Mouse (Mus musculus): ENCODE measurements around the gene Gm49333. TPM values are rescaled to one million over a fixed set of nuclear protein-coding genes. Genes with fewer than 3 reads are reported as not detected.

Gm49333 gene
- polyA plus RNA-seq (2017; shearing (Covaris generic)): not detected

DNA sequence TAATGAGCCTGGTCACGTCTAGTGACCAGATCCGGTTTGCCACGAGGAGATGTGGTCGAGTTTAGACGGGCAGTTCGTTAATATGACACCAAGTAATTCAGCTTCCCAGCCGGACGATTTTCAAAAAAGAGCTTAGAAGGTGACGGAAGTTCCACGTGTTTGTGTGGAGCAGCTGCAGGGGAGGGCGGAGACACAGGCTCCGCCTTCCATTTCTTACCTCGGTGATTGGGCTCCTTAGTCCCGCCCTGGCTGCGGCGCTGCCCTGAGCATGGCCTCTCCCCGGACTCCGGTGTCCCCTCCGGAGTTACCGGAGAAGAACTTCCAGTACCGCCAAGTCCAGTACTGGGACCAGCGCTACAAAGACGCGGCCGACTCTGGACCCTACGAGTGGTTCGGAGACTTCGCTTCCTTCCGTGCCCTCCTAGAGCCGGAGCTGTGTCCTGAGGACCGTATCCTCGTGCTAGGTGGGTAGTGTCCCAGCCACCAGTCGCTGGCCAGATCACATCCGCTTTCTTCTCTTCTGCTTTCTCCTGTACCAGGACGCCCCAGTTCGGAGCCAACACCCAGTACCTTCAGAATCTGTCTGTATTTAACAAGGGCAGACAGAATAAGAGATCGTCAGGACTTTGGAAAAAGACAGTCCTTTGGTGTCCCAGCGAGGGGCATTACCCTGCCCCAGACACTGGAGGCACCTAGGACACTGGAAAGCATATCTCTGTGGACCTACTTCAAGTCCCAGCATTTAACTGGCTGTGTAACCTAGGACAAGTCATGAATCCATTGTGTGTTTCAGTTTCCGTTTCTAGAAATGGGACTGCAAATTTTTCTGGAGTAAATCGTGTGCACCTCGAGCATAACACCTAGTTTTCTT, at the start of gene Gm49333, which contains the start of the genes Eef1akmt4 and Alg3:
TSS of gene Gm49333 (plus strand) at position 254 of the 871 bp plus-strand sequence.
TSS of gene Eef1akmt4 (plus strand) at position 237 of the 871 bp plus-strand sequence.
TSS of gene Alg3 (minus strand) at position 379 of the 871 bp plus-strand sequence.

DNA sequence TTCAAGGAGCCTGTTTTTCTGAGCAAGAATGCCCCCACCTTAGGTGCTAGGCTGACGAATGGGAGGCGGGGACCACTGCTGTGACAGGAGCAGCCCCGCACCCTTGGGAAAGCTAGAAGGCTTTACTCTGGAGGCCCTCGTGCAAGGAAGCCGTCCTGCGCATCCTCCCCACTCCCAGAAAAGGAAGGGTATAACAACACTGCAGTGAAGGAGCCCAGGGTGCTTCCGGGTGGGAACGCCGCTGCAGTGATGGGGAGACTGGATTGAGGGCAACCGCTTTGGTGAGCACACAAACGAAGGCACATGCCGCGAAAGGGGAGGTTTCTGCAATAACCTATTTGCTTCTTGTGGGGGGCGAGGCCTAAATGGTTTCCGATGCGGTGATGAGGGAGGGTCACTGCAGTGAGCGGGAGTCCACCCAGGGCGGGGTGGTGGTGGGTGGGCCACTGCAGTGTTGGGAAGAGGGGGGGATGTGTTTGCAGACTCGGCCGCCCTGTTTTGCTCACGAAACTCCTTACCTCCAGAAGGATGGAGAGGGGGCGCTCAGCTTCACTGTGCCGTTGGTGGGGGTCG, 22.0 kb upstream of the Gm49333 start, which contains the start of gene Vwa5b2:
TSS of gene Vwa5b2 (plus strand) at position 106 of the 573 bp plus-strand sequence.

DNA sequence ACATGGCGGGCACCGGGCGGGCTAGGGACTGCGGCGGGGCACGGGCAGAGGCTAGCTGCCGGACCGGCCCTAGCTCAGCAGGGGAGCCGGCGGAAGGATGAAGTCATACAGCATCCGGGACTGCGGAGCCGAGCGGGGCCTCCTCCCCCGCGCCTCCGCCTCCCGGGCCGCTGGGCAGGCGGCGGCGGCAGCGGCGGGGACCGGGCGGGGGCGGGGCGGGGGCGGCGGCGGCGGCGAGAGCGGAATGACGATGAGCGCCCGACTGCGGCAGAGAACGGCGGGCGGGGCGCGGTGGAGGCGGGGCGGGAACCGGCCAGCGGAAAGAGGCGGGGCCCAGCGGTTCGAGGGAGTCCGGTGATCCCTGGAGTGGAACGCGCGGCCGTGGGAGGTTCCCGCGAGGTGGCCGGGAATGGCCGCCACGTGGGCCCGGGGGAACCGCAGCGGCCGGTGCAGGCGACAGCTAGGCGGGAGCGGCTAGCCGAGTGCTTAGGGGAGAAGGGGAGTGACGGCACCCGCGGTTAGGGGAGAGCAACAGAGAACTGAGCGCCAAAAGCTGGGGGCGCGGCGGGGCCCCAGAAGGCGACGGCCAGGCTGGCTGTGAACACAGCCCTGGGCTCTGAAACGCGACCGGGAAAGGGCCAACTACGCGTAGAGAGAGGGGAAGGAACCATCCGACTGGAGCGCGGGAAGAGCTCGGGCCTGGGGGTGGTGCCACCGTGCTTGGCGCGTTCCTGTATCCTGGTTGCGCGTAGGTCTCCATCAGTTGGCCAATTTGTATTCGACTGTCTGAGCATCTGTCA, 10.0 kb downstream of the Gm49333 start, which contains the start of gene Camk2n2:
TSS of gene Camk2n2 (minus strand) at position 97 of the 800 bp plus-strand sequence.

DNA sequence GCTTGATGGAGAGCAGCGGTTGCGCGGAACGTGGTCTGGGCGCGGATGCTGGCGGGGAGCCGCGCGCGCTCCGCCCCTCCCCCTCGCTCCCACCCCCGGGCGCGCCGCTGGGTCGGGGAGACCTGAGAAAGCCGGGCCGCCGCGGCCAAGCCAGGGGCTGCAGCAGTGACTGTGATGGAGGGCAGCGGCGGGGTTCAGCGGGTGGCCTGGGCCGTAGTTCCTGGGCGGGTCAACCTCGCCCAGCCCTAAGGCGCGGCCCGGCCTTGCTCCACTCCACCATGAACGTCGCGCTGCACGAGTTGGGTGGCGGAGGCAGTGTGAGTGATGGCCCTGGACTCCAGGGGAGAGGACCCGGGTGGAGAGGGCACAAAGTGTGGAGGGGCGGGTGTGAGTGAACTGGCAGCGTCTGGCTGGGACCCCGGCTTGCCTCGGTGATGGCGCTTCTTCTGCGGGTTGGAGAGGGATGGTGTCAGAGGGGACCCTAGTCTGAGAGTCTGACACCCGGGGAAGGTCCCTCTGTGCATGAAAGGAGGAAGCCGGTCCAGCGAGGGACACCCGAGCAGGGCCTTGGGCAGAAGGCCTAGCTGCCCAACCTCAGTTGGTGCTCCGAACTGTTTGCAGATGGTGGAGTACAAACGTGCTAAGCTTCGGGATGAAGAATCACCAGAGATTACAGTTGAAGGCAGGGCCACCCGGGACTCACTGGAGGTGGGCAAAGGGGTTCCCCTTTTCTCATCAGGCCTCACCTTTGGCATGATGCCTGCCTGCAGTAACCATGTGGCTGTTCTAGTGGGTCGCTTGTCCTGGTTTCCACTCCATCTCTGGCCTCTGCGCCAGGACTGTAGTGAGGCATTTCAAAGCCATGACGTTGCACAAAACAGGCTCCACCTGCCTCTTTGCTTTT, 18.6 kb downstream of the Gm49333 start, which contains the start of gene Ece2:
TSS of gene Ece2 (plus strand) at position 98 of the 904 bp plus-strand sequence.

DNA sequence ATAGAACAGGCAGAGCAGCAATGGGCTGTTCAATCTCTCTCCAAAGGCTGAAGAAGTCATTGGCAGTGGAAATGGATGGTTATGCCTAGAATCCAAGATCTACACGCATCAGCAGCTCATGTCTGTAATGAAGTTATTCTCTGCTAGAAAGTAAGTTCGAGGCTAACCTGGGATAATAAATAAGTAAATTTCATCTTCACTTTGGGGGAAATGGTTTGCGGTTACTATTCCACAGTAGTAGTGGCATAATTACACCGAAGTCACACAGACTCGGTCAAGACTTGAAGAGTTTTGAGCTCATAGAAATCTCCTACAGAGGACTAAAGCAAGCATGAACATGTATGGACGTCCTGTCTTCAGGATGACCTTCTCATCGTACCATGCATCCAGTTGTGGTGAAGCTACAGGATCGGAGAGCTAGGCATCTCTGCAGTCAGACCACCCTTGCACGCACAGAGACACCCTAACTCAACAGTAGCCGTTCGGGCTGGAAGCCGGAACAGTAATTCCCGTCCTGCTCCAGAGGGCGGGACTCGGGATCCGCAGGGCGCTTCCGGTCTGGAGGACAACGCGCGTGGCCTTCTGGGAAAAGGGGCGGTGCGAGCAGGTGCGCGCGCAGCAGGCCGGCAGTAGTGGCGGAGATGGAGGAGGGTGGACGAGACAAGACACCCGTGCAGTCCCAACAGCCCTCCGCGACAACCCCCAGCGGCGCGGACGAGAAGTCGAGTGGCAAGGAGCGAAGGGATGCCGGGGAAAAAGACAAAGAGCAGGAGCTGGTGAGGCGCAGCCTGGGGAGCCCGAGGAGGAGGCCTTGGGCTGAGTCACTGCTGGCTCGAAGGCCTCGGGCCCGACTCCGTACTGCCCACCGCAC, 39.9 kb downstream of the Gm49333 start, which contains the start of gene Psmd2:
TSS of gene Psmd2 (plus strand) at position 577 of the 871 bp plus-strand sequence.

DNA sequence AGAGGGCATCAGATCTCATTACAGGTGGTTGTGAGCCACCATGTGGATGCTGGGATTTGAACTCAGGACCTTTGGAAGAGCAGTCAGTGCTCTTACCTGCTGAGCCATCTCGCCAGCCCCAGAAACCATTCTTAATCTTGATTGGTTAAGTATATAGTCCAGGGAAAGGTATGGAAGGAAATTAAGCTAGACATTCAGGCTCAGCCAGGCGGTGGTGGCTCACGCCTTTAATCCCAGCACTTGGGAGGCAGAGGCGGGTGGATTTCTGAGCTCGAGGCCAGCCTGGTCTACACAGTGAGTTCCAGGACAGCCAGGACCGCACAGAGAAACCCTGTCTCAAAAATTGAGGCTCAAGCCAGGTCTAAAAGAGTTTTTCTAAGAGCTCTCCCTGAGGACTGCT, 56.6 kb downstream of the Gm49333 start, which contains the start of gene Eif4g1:
TSS of gene Eif4g1 (plus strand) at position 301 of the 400 bp plus-strand sequence.

DNA sequence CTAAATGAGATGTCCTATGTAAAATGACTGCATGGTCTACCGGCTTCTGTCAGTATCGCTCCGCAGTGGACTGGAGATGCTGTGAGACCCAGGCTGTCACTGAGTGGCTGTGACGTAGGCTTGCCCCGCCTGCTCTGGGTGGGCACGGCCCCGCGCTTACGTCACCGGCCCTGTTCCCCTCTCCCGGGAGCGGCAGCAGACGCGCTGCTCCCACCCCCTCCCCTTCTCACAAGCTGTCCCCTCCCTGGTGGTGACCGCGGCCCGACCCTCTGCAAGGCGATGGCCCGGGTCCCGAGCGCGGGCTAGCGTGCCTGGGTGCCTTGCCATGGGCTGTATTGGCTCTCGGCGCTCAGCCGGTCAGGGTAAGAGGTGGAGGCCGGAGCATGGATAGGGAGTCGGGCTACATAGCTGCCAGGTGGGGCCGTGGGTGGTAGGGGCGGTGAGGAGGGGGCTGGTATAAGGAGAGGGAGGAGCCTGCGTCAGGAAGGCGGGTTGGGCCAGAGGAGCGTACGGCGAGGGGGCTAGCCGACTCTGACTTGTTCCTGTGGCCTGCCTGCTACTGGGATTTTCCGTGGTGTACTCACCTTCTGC, 81.8 kb downstream of the Gm49333 start, which contains the start of gene Fam131a:
TSS of gene Fam131a (plus strand) at position 131 of the 591 bp plus-strand sequence.

Other genes starting within 250 kb of the Gm49333 start
- gene Abcc5, start 185.2 kb upstream of the Gm49333 start, polyA plus RNA-seq (2017; shearing (Covaris generic)): 49.0 TPM
- 21.3 TPM for gene Eif2b5, start 112.8 kb upstream of the Gm49333 start, polyA plus RNA-seq (2017; shearing (Covaris generic))
- gene Dvl3, start 94.6 kb upstream of the Gm49333 start, polyA plus RNA-seq (2017; shearing (Covaris generic)): 5.8 TPM
- gene Ap2m1, start 76.1 kb upstream of the Gm49333 start, polyA plus RNA-seq (2017; shearing (Covaris generic)): 486 TPM
- gene Abcf3, start 63.0 kb upstream of the Gm49333 start, polyA plus RNA-seq (2017; shearing (Covaris generic)): 122 TPM
- 0.30 TPM for gene Vwa5b2, start 22.1 kb upstream of the Gm49333 start, polyA plus RNA-seq (2017; shearing (Covaris generic))
- gene Eef1akmt4, start within 50 bp of the Gm49333 start, polyA plus RNA-seq (2017; shearing (Covaris generic)): 16.9 TPM
- gene Alg3, start 125 bp downstream of the Gm49333 start, polyA plus RNA-seq (2017; shearing (Covaris generic)): 44.0 TPM
- not detected for gene Camk2n2, start 9.7 kb downstream of the Gm49333 start, polyA plus RNA-seq (2017; shearing (Covaris generic))
- gene Ece2, start 18.2 kb downstream of the Gm49333 start, polyA plus RNA-seq (2017; shearing (Covaris generic)): not detected
- gene Psmd2, start 40.0 kb downstream of the Gm49333 start, polyA plus RNA-seq (2017; shearing (Covaris generic)): 308 TPM
- gene Eif4g1, start 56.7 kb downstream of the Gm49333 start, polyA plus RNA-seq (2017; shearing (Covaris generic)): 165 TPM
- gene Fam131a, start 81.6 kb downstream of the Gm49333 start, polyA plus RNA-seq (2017; shearing (Covaris generic)): 1.2 TPM
- gene Polr2h, start 106.1 kb downstream of the Gm49333 start, polyA plus RNA-seq (2017; shearing (Covaris generic)): 64.9 TPM
- gene Clcn2, start 106.1 kb downstream of the Gm49333 start, polyA plus RNA-seq (2017; shearing (Covaris generic)): 0.88 TPM
- not detected for gene Chrd, start 121.5 kb downstream of the Gm49333 start, polyA plus RNA-seq (2017; shearing (Covaris generic))
- not detected for gene Thpo, start 122.9 kb downstream of the Gm49333 start, polyA plus RNA-seq (2017; shearing (Covaris generic))

Measured in inflammation-experienced regulatory T-cells, adult 16 weeks (primary cell).